In genomic region chr4:150137368-150138083, GRCm38 (mm10) we compare ENCODE assay signal across 11 mouse cellular contexts. TPM values are rescaled to one million over a fixed set of nuclear protein-coding genes. Genes with fewer than 3 reads are reported as not detected.
DNase-seq lines count a peak whose midpoint lies in the region; ATAC-seq and TF ChIP-seq lines count a peak whose summit lies in the region.
"Had no signal": no experiment of that assay in that cellular context is flagged by ENCODE, and none has a peak within 500 bp of the region (broad histone marks: within the 10 kb centered on the region; RNA-seq: fewer than 3 reads in every experiment).

No protein-coding gene starts in this region.

- dilution Hi-C loops in CH12.LX (cut with MboI; ENCODE audit: extremely low pct_ligation_motif_present, extremely low pct_unique_long_range_greater_than_20kb, low sequenced_read_pairs), result no loop called here

- no peaks in the 10 kb centered on the region for H3K36me3 ChIP-seq in forebrain, embryonic 13.5 days (ENCODE audit: poor library complexity, severe bottlenecking)
- no peaks in the 10 kb centered on the region for H3K36me3 ChIP-seq in forebrain, embryonic 16.5 days (ENCODE audit: control insufficient read depth, insufficient read depth)
- no peaks in the 10 kb centered on the region for H3K36me3 ChIP-seq in CH12.LX (replicated peaks in 1 of 2; ENCODE audit: control insufficient read depth in 1 of 2, insufficient read depth in 1 of 2, low read length in 1 of 2)
- H3K36me3 ChIP-seq in hindbrain, embryonic 13.5 days, result no peaks in the 10 kb centered on the region
- H3K36me3 ChIP-seq in liver, embryonic 16.5 days (ENCODE audit: control insufficient read depth, insufficient read depth), result no peaks in the 10 kb centered on the region

- peaks cover 18% of the 10 kb centered on the region for H3K4me1 ChIP-seq in forebrain, embryonic 13.5 days
- no peaks in the 10 kb centered on the region for H3K4me1 ChIP-seq in forebrain, embryonic 16.5 days (replicated peaks; ENCODE audit: control insufficient read depth, insufficient read depth, low read length)
- peaks cover 24 to 52% of the 10 kb centered on the region in 2 experiments for H3K4me1 ChIP-seq in CH12.LX (ENCODE audit: control insufficient read depth in 1 of 2, insufficient read depth in 2 of 2)
- H3K4me1 ChIP-seq in hindbrain, embryonic 13.5 days (replicated peaks), result peaks cover 27% of the 10 kb centered on the region
- H3K4me1 ChIP-seq in liver, embryonic 16.5 days (ENCODE audit: control insufficient read depth, low read depth, low read length), result peaks cover 11% of the 10 kb centered on the region

- H3K9ac ChIP-seq in forebrain, embryonic 13.5 days, result no peak overlapping the region
- no peak overlapping the region for H3K9ac ChIP-seq in forebrain, embryonic 16.5 days (replicated peaks; ENCODE audit: low read depth, low read length)
- H3K9ac ChIP-seq in CH12.LX (ENCODE audit: insufficient read depth, low read depth), result no peak overlapping the region
- H3K9ac ChIP-seq in hindbrain, embryonic 13.5 days, result no peak overlapping the region
- H3K9ac ChIP-seq in liver, embryonic 16.5 days (ENCODE audit: low read depth, low read length), result no peak overlapping the region

- H3K4me2 ChIP-seq in forebrain, embryonic 13.5 days, result peak overlapping the region; percentile 51
- no peak overlapping the region for H3K4me2 ChIP-seq in forebrain, embryonic 16.5 days (ENCODE audit: low read length)
- peak overlapping the region; percentile 79 for H3K4me2 ChIP-seq in CH12.LX (ENCODE audit: insufficient read depth, low read depth, poor library complexity, severe bottlenecking)
- H3K4me2 ChIP-seq in hindbrain, embryonic 13.5 days, result peak overlapping the region; percentile 46; the same call in 1 of the 2 replicates
- H3K4me2 ChIP-seq in liver, embryonic 16.5 days (ENCODE audit: low read depth, low read length), result peak overlapping the region; percentile 46; the same call in 1 of the 2 replicates

- H3K79me2 ChIP-seq in CH12.LX (replicated peaks; ENCODE audit: control insufficient read depth, extremely low read depth, insufficient read depth, poor library complexity, severe bottlenecking), result no peaks in the 10 kb centered on the region

- H3K4me3 ChIP-seq in forebrain, embryonic 13.5 days, result no peak overlapping the region
- no peak overlapping the region for H3K4me3 ChIP-seq in forebrain, embryonic 16.5 days (replicated peaks; ENCODE audit: low read length)
- peak overlapping the region in 1 of 3 experiments; percentile 35 for H3K4me3 ChIP-seq in CH12.LX (replicated peaks in 1 of 3; ENCODE audit: low read depth in 2 of 3, low read length in 2 of 3, poor library complexity in 1 of 3)
- no peak overlapping the region for H3K4me3 ChIP-seq in hindbrain, embryonic 13.5 days
- H3K4me3 ChIP-seq in liver, embryonic 16.5 days (ENCODE audit: low read depth, low read length), result no peak overlapping the region
- H3K4me3 ChIP-seq: heart, adult 2 months had no signal

- H3K9me3 ChIP-seq in forebrain, embryonic 13.5 days (replicated peaks), result no peaks in the 10 kb centered on the region
- no peaks in the 10 kb centered on the region for H3K9me3 ChIP-seq in forebrain, embryonic 16.5 days (ENCODE audit: control insufficient read depth, low read length)
- no peaks in the 10 kb centered on the region for H3K9me3 ChIP-seq in CH12.LX (replicated peaks; ENCODE audit: low read length)
- no peaks in the 10 kb centered on the region for H3K9me3 ChIP-seq in hindbrain, embryonic 13.5 days
- no peaks in the 10 kb centered on the region for H3K9me3 ChIP-seq in liver, embryonic 16.5 days (replicated peaks; ENCODE audit: control insufficient read depth, low read length)

- no peak overlapping the region for H3K27ac ChIP-seq in forebrain, embryonic 13.5 days
- no peak overlapping the region for H3K27ac ChIP-seq in forebrain, embryonic 16.5 days (ENCODE audit: low read length)
- peak overlapping the region; percentile 87 for H3K27ac ChIP-seq in CH12.LX (ENCODE audit: insufficient read depth, low read depth)
- no peak overlapping the region for H3K27ac ChIP-seq in hindbrain, embryonic 13.5 days
- H3K27ac ChIP-seq in liver, embryonic 16.5 days (ENCODE audit: low read length), result no peak overlapping the region
- H3K27ac ChIP-seq: heart, adult 2 months had no signal

- TF ChIP-seq POLR2A in CH12.LX (IDR thresholded peaks at IDR 0.05; ENCODE audit: low read depth, low read length), result no peak

- DNase-seq in CH12.LX (ENCODE audit: extremely low read depth), result peak; percentile 57
- no peak for DNase-seq in kidney, adult 8-10 months

- TF ChIP-seq CTCF in CH12.LX (conservative IDR thresholded peaks at IDR 0.05 in 1 of 2, IDR thresholded peaks at IDR 0.05 in 1 of 2; ENCODE audit: low read depth in 2 of 2, low read length in 2 of 2), result no peak

- TF ChIP-seq EP300 in CH12.LX (IDR thresholded peaks at IDR 0.05; ENCODE audit: low read length), result no peak

- ATAC-seq in forebrain, embryonic 13.5 days, result no peak
- no peak for ATAC-seq in forebrain, embryonic 16.5 days
- ATAC-seq in hindbrain, embryonic 13.5 days (ENCODE audit: low FRiP score), result peak; percentile 6; the same call in 1 of the 2 replicates
- no peak for ATAC-seq in liver, embryonic 16.5 days (ENCODE audit: low read depth)
- no peak for ATAC-seq in inflammation-experienced regulatory T-cells, adult 6 months
- ATAC-seq in erythroblast, adult 5-6 weeks (replicated peaks; ENCODE audit: low FRiP score, poor library complexity, severe bottlenecking), result no peak

- H3K27me3 ChIP-seq in forebrain, embryonic 13.5 days, result peaks cover 3% of the 10 kb centered on the region; the same call in 1 of the 2 replicates
- no peaks in the 10 kb centered on the region for H3K27me3 ChIP-seq in forebrain, embryonic 16.5 days (replicated peaks; ENCODE audit: control insufficient read depth, insufficient read depth, low read length)
- H3K27me3 ChIP-seq in CH12.LX (replicated peaks), result no peaks in the 10 kb centered on the region
- peaks cover 10% of the 10 kb centered on the region; the same call in 1 of the 2 replicates for H3K27me3 ChIP-seq in hindbrain, embryonic 13.5 days
- no peaks in the 10 kb centered on the region for H3K27me3 ChIP-seq in liver, embryonic 16.5 days (ENCODE audit: control insufficient read depth, insufficient read depth, low read depth, low read length)

- in situ Hi-C loops in CH12.LX (cut with MboI; ENCODE audit: low pct_ligation_motif_present, low pct_unique_long_range_greater_than_20kb, low sequenced_read_pairs), result loop anchor here (5.0 kb wide), 1 partner anchor 80 kb away; no protein-coding TSS in a partner anchor

- no peak for TF ChIP-seq RAD21 in CH12.LX (IDR thresholded peaks at IDR 0.05; ENCODE audit: low read depth, low read length)

- WGBS in forebrain, embryonic 13.5 days, result 83% methylated on average over 7 of the region's 7 CpGs
- 87% methylated on average over 7 of the region's 7 CpGs for whole genome bisulfite sequencing in forebrain, embryonic 16.5 days
- WGBS in hindbrain, embryonic 13.5 days, result 86% methylated on average over 7 of the region's 7 CpGs
- WGBS in liver, embryonic 16.5 days (ENCODE audit: insufficient replicate concordance), result 60% methylated on average over 7 of the region's 7 CpGs

TF ChIP-seq in CH12.LX, 34 proteins besides CTCF, POLR2A, EP300 and RAD21 (continues in another document):
- TF ChIP-seq ETS1 (conservative IDR thresholded peaks at IDR 0.05; ENCODE audit: low read depth, low read length), result no peak
- 0 out of 2 replicates have a peak, but pooled peaks have one; percentile 78 for TF ChIP-seq ZMIZ1 (IDR thresholded peaks at IDR 0.05; ENCODE audit: low read depth, low read length)
- TF ChIP-seq IRF4 (IDR thresholded peaks at IDR 0.05; ENCODE audit: low read depth, low read length), result no peak
- peak; percentile 85 for TF ChIP-seq ZNF384 (IDR thresholded peaks at IDR 0.05; ENCODE audit: low read depth, low read length)

RNA-seq across cellular contexts. Expression of gene Slc2a7, which starts 11.2 kb away (rescaled TPM):
- polyA plus RNA-seq in forebrain, embryonic 13.5 days (2015; fragmentation: Nextera tagmentation; extraction: Ambion mirVana), result not detected in 2 replicates
- polyA plus RNA-seq in forebrain, embryonic 16.5 days (2015; fragmentation: Nextera tagmentation; extraction: Ambion mirVana), result not detected in 2 replicates
- 0.13 TPM in 1 of 2 replicates, not detected in the other for total RNA-seq in CH12.LX (2012; rRNA removed)
- not detected in 2 replicates for total RNA-seq in CH12.LX (2014; rRNA removed)
- 0.14 TPM in 1 of 2 replicates, not detected in the other for polyA plus RNA-seq in CH12.LX (2012; ENCODE audit: insufficient read length, low read depth)
- not detected in 2 replicates for polyA plus RNA-seq in hindbrain, embryonic 13.5 days (2015; fragmentation: Nextera tagmentation; extraction: Ambion mirVana)
- 0.12 TPM in 1 of 2 replicates, not detected in the other for polyA plus RNA-seq in liver, embryonic 16.5 days (2015; fragmentation: Nextera tagmentation; extraction: Ambion mirVana)
- not detected for polyA plus RNA-seq in inflammation-experienced regulatory T-cells, adult 6 months (2017; shearing (Covaris generic))
- total RNA-seq in erythroblast, adult 5-6 weeks (2015; ENCODE audit: low replicate concordance), result not detected in 2 replicates
- not detected in 2 replicates for total RNA-seq in erythroblast, adult 5-6 weeks (2017; ENCODE audit: low replicate concordance)
- total RNA-seq: heart, adult 2 months; left cerebral cortex, postnatal 25 days had no signal
- polyA plus RNA-seq: heart, adult 2 months had no signal

RNA-seq across cellular contexts. Expression of gene Slc2a5, which starts 18.4 kb away (rescaled TPM):
- polyA plus RNA-seq in forebrain, embryonic 13.5 days (2015; fragmentation: Nextera tagmentation; extraction: Ambion mirVana), result 1.7 and 1.9 TPM in 2 replicates
- 2.6 and 2.7 TPM in 2 replicates for polyA plus RNA-seq in forebrain, embryonic 16.5 days (2015; fragmentation: Nextera tagmentation; extraction: Ambion mirVana)
- total RNA-seq in CH12.LX (2012; rRNA removed) (0.38 and 1.4 TPM in 2 replicates), CH12.LX (2014; rRNA removed) (0.70 and 0.81 TPM in 2 replicates)
- polyA plus RNA-seq in CH12.LX (2012; ENCODE audit: insufficient read length, low read depth), result 1.1 and 1.5 TPM in 2 replicates
- 1.8 and 2.7 TPM in 2 replicates for polyA plus RNA-seq in hindbrain, embryonic 13.5 days (2015; fragmentation: Nextera tagmentation; extraction: Ambion mirVana)
- polyA plus RNA-seq in liver, embryonic 16.5 days (2015; fragmentation: Nextera tagmentation; extraction: Ambion mirVana), result 0.21 and 0.27 TPM in 2 replicates
- polyA plus RNA-seq in inflammation-experienced regulatory T-cells, adult 6 months (2017; shearing (Covaris generic)), result not detected
- not detected in 2 replicates for total RNA-seq in erythroblast, adult 5-6 weeks (2015; ENCODE audit: low replicate concordance)
- total RNA-seq in erythroblast, adult 5-6 weeks (2017; ENCODE audit: low replicate concordance), result not detected in 2 replicates
- total RNA-seq: megakaryocyte progenitor cell, adult 5-6 weeks had no signal

RNA-seq across cellular contexts. Expression of gene Gpr157, which starts 50.4 kb away (rescaled TPM):
- 0.08 and 0.19 TPM in 2 replicates for polyA plus RNA-seq in forebrain, embryonic 13.5 days (2015; fragmentation: Nextera tagmentation; extraction: Ambion mirVana)
- 0.14 and 0.25 TPM in 2 replicates for polyA plus RNA-seq in forebrain, embryonic 16.5 days (2015; fragmentation: Nextera tagmentation; extraction: Ambion mirVana)
- 1.3 and 2.8 TPM in 2 replicates for total RNA-seq in CH12.LX (2012; rRNA removed)
- 2.3 and 2.6 TPM in 2 replicates for total RNA-seq in CH12.LX (2014; rRNA removed)
- polyA plus RNA-seq in CH12.LX (2012; ENCODE audit: insufficient read length, low read depth), result 3.1 and 3.5 TPM in 2 replicates
- polyA plus RNA-seq in hindbrain, embryonic 13.5 days (2015; fragmentation: Nextera tagmentation; extraction: Ambion mirVana), result 0.29 and 0.43 TPM in 2 replicates
- 0.37 and 0.74 TPM in 2 replicates for polyA plus RNA-seq in liver, embryonic 16.5 days (2015; fragmentation: Nextera tagmentation; extraction: Ambion mirVana)
- under 1 TPM; 0.16 to 0.36 (median 0.33) TPM for polyA plus RNA-seq in inflammation-experienced regulatory T-cells, adult 6 months (2017; shearing (Covaris generic))
- total RNA-seq in erythroblast, adult 5-6 weeks (2015; ENCODE audit: low replicate concordance), result 0.19 and 2.1 TPM in 2 replicates
- 0.43 and 0.98 TPM in 2 replicates for total RNA-seq in erythroblast, adult 5-6 weeks (2017; ENCODE audit: low replicate concordance)
